Mouse (Mus musculus) adrenal gland, adult 8-10 months (tissue): ENCODE data around the gene Tmed9. TPM values are rescaled to one million over a fixed set of nuclear protein-coding genes. Genes with fewer than 3 reads are reported as not detected.

Source experiments
- DNase-seq: peaks from one replicate; pipeline ENCODE4 v3.0.0; 2022
- total RNA-seq, 4 experiments: library from RNA; stranded (reverse); gene quantifications; 2 replicates each; pipeline ENCODE4 v1.2.4; 2022

Tmed9 gene
- total RNA-seq: 100 to 1,000 TPM; 177 to 220 (median 189) TPM

- DNase-seq: no peak
Observed at GRCm38 (mm10) chr13:55573432-55573831, at the start of gene Tmed9. TSS of gene Tmed9 (plus strand) at chr13:55573732.

- DNase-seq: no peak
Observed at GRCm38 (mm10) chr13:55523951-55524600, 49.5 kb upstream of the Tmed9 start.

- no peak for DNase-seq
Observed at GRCm38 (mm10) chr13:55525733-55526553, 47.6 kb upstream of the Tmed9 start.

- DNase-seq: no peak
Observed at GRCm38 (mm10) chr13:55527212-55527611, 46.3 kb upstream of the Tmed9 start.

GRCm38 (mm10) chr13:55527834-55528772, 45.4 kb upstream of the Tmed9 start:
- no peak for DNase-seq

GRCm38 (mm10) chr13:55529198-55529915, 44.2 kb upstream of the Tmed9 start, which contains the start of gene Dok3:
TSS of gene Dok3 (minus strand) at chr13:55529296.
- DNase-seq: no peak

GRCm38 (mm10) chr13:55535191-55535590, 38.3 kb upstream of the Tmed9 start:
- DNase-seq: no peak

- DNase-seq: no peak
Observed at GRCm38 (mm10) chr13:55535796-55536193, 37.7 kb upstream of the Tmed9 start.

GRCm38 (mm10) chr13:55536194-55537175, 37.0 kb upstream of the Tmed9 start, which contains the start of gene Ddx41:
TSS of gene Ddx41 (minus strand) at chr13:55536658.
- peak; percentile 100 for DNase-seq

- no peak for DNase-seq
Observed at GRCm38 (mm10) chr13:55540933-55541332, 32.6 kb upstream of the Tmed9 start.

- no peak for DNase-seq
Observed at GRCm38 (mm10) chr13:55542891-55543290, 30.6 kb upstream of the Tmed9 start.

GRCm38 (mm10) chr13:55543447-55543846, 30.1 kb upstream of the Tmed9 start:
- DNase-seq: no peak

- DNase-seq: no peak
Observed at GRCm38 (mm10) chr13:55544792-55545191, 28.7 kb upstream of the Tmed9 start.

- no peak for DNase-seq
Observed at GRCm38 (mm10) chr13:55547916-55548315, 25.6 kb upstream of the Tmed9 start.

GRCm38 (mm10) chr13:55548426-55548825, 25.1 kb upstream of the Tmed9 start:
- peak; percentile 77 for DNase-seq

- DNase-seq: no peak
Observed at GRCm38 (mm10) chr13:55549061-55549460, 24.5 kb upstream of the Tmed9 start.

GRCm38 (mm10) chr13:55555921-55556320, 17.6 kb upstream of the Tmed9 start:
- no peak for DNase-seq

- no peak for DNase-seq
Observed at GRCm38 (mm10) chr13:55557499-55557898, 16.0 kb upstream of the Tmed9 start.

- DNase-seq: no peak
Observed at GRCm38 (mm10) chr13:55563266-55563879, 10.2 kb upstream of the Tmed9 start.

GRCm38 (mm10) chr13:55567001-55567400, 6.5 kb upstream of the Tmed9 start:
- no peak for DNase-seq
